Mouse (Mus musculus) heart, adult 2 months (tissue): Measurements from ENCODE around the gene Wfdc3. TPM values are rescaled to one million over a fixed set of nuclear protein-coding genes. Genes with fewer than 3 reads are reported as not detected.
"Not testable (repeated sequence)": the region's sequence is repeated elsewhere in the genome, so short reads cannot be mapped to it uniquely, and the experiment has no call there.

ENCODE experiments used
- DNase-seq, 2 experiments: peaks; one replicate each; pipeline ENCODE4 v3.0.0; 2021
- H3K27ac ChIP-seq: fragments of 200-600 bp; 2 replicates; pipeline ENCODE4 v1.8.1; 2022
- H3K27me3 ChIP-seq: fragments of 200-500 bp; 2 replicates; pipeline ENCODE4 v1.6.1; 2012; ENCODE audit warnings: mild to moderate bottlenecking, low read length, inconsistent platforms, mixed read lengths; ENCODE audit not compliant: control insufficient read depth, insufficient read depth
- H3K36me3 ChIP-seq: fragments of 200-500 bp; 2 replicates; pipeline ENCODE4 v1.6.1; 2012; ENCODE audit warnings: low read length, inconsistent platforms; ENCODE audit not compliant: control insufficient read depth, insufficient read depth
- H3K4me1 ChIP-seq: fragments of 200-500 bp; 2 replicates; pipeline ENCODE4 v1.6.1; 2011; ENCODE audit warnings: low read length; ENCODE audit not compliant: control insufficient read depth, insufficient read depth
- H3K4me3 ChIP-seq: fragments of 200-600 bp; 2 replicates; pipeline ENCODE4 v1.8.1; 2022
- H3K79me2 ChIP-seq: fragments of 200-500 bp; replicated peaks from 2 replicates; pipeline ENCODE4 v1.6.1; 2012; ENCODE audit warnings: mild to moderate bottlenecking, inconsistent platforms, low read length, moderate library complexity, mixed read lengths; ENCODE audit not compliant: control insufficient read depth, insufficient read depth
- H3K9ac ChIP-seq: fragments of 200-500 bp; 2 replicates; pipeline ENCODE4 v1.6.1; 2012; ENCODE audit warnings: low read depth, mild to moderate bottlenecking, control low read depth, inconsistent platforms, low read length, mixed read lengths
- CTCF ChIP-seq: fragments of 200-600 bp; IDR thresholded peaks from 2 replicates; pipeline ENCODE4 v1.8.1; 2022; ENCODE audit warnings: antibody characterized with exemption, mild to moderate bottlenecking, moderate library complexity
- EP300 ChIP-seq: fragments of 200-500 bp; IDR thresholded peaks from 2 replicates; pipeline ENCODE4 v1.6.1; 2011; ENCODE audit warnings: low read depth, low read length, control low read depth; ENCODE audit not compliant: insufficient read depth
- POLR2A ChIP-seq: fragments of 200-500 bp; IDR thresholded peaks from 2 replicates; pipeline ENCODE4 v1.6.1; 2011; ENCODE audit warnings: mild to moderate bottlenecking, low read depth, low read length, control low read depth; ENCODE audit not compliant: insufficient read depth
- WGBS: fragments of 180-500 bp; shearing (Covaris S2); methylation state at CpG from one replicate; pipeline ENCODE4 v1.1.7; 2018; 5-methylcytosine and 5-hydroxymethylcytosine counted together
- intact Hi-C: fragments of 180-260 bp; cut with DNase I; formaldehyde crosslinking; loops from one replicate; pipeline ENCODE4 v1.15.1; 2025
- polyA plus RNA-seq: library from polyadenylated mRNA; depleted of rRNA; stranded (reverse); fragments of >200 nt; gene quantifications from 2 replicates; pipeline ENCODE4 v1.2.3, GENCODE M21; 2012
- total RNA-seq, 2 experiments: library from RNA; stranded (reverse); gene quantifications; 2 replicates each; pipeline ENCODE4 v1.2.3; 2021

The Wfdc3 gene
- total and polyA plus RNA-seq, 3 experiments: 0.31 TPM; not detected in 2

DNA sequence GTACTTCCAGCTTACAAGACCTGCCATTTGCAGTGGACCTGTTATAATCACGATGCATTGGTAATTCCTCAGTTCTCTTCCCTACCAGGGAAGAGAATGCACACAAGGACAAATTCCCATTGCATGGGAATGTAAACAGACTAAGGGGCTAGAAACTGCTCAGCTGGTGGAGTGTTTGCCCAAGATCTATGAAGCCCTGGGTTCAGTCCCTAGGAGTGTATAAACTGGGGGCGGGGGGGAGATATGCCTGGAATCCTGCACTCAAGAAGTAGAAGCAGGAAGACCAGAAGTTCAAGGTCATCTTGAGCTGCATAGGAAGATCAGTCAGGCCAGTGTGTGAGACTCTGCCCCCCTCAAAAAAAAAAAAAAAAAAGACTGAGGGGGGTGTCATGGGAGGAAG is 12.5 kb downstream of the Wfdc3 start:
- Histone ChIP-seq H3K36me3 (no peaks in the 10 kb centered on the region), H3K4me3 (no peak overlapping the region), H3K79me2 (no peaks in the 10 kb centered on the region), H3K9ac (no peak overlapping the region), H3K27ac (no peak overlapping the region), H3K27me3 (no peaks in the 10 kb centered on the region), H3K4me1 (no peaks in the 10 kb centered on the region)
- intact Hi-C loops: no loop called here
- 87% methylated on average over 2 of the region's 2 CpGs for WGBS
- no peak for TF ChIP-seq POLR2A
- TF ChIP-seq CTCF: no peak
- TF ChIP-seq EP300: no peak
- no peak for DNase-seq

- no peak overlapping the region for H3K9ac ChIP-seq
- H3K4me3 ChIP-seq: no peak overlapping the region
- H3K36me3 ChIP-seq: no peaks in the 10 kb centered on the region
- DNase-seq: no peak
- intact Hi-C loops: no loop called here
- no peaks in the 10 kb centered on the region for H3K4me1 ChIP-seq
- TF ChIP-seq EP300: no peak
- no peak for TF ChIP-seq POLR2A
- no peak for TF ChIP-seq CTCF
- no peaks in the 10 kb centered on the region for H3K79me2 ChIP-seq
- H3K27me3 ChIP-seq: no peaks in the 10 kb centered on the region
- WGBS: 71% methylated on average over 5 of the region's 5 CpGs
- no peak overlapping the region for H3K27ac ChIP-seq
Measured at GRCm38 (mm10) chr2:164731719-164732118, 14.0 kb downstream of the Wfdc3 start.

GRCm38 (mm10) chr2:164725895-164726619 is 19.7 kb downstream of the Wfdc3 start:
- no peaks in the 10 kb centered on the region for H3K4me1 ChIP-seq
- peak; percentile 51 to 66 for DNase-seq
- intact Hi-C loops: loop anchor here (1.0 to 5.0 kb wide), 3 partner anchors 47 to 309 kb away; no protein-coding TSS in a partner anchor
- H3K27ac ChIP-seq: no peak overlapping the region
- no peaks in the 10 kb centered on the region for H3K79me2 ChIP-seq
- no peak overlapping the region for H3K4me3 ChIP-seq
- H3K9ac ChIP-seq: no peak overlapping the region
- WGBS: 16% methylated on average over 6 of the region's 6 CpGs
- no peaks in the 10 kb centered on the region for H3K27me3 ChIP-seq
- H3K36me3 ChIP-seq: no peaks in the 10 kb centered on the region
- no peak for TF ChIP-seq POLR2A
- peak; percentile 96 for TF ChIP-seq CTCF

DNA sequence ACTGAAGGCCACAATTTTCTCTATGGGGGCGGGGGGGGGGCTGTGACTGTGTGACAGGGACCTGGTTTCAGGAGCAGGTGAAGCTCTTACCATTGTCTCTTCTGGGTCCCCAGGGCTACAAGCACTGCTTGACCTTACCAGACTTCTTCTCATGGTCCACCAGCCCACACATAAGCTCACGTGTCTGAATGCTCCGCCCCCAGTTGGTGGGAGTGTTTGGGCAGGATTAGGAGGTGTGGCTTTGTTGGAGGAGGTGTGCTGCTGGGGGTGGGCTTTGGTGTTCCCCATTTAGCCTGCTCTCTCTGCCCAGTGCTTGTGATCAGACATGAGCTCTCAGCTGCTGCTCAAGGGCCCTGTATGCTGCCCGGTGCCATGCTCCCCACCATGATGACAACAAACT is 22.5 kb downstream of the Wfdc3 start:
- intact Hi-C loops: no loop called here
- H3K79me2 ChIP-seq: no peaks in the 10 kb centered on the region
- no peaks in the 10 kb centered on the region for H3K27me3 ChIP-seq
- DNase-seq: no peak
- 54% methylated on average over 4 of the region's 4 CpGs for WGBS
- no peak overlapping the region for H3K9ac ChIP-seq
- no peaks in the 10 kb centered on the region for H3K4me1 ChIP-seq
- H3K27ac ChIP-seq: no peak overlapping the region
- H3K4me3 ChIP-seq: no peak overlapping the region
- TF ChIP-seq POLR2A: no peak
- no peak for TF ChIP-seq CTCF
- no peak for TF ChIP-seq EP300
- no peaks in the 10 kb centered on the region for H3K36me3 ChIP-seq

DNA sequence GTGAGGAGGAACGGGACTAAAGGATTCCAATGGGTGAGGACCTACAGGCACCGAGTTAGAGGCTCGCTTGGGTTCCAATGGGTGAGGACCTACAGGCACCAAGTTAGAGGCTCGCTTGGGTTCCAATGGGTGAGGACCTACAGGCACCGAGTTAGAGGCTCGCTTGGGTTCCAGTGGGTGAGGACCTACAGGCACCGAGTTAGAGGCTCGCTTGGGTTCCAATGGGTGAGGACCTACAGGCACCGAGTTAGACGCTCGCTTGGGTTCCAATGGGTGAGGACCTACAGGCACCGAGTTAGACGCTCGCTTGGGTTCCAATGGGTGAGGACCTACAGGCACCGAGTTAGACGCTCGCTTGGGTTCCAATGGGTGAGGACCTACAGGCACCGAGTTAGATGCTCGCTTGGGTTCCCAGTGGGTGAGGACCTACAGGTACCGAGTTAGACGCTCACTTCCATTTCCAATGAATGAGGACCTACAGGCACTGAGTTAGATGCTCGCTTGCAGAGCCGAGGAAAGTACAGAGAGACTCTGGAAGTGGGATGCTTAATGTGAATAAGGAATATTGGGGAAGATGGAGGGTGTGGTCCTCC is 29.4 kb downstream of the Wfdc3 start:
- H3K79me2 ChIP-seq, intact Hi-C loops, H3K4me3 ChIP-seq, H3K9ac ChIP-seq, H3K4me1 ChIP-seq, H3K27ac ChIP-seq, H3K36me3 ChIP-seq, DNase-seq, H3K27me3 ChIP-seq: not testable (repeated sequence)
- WGBS: 89% methylated on average over 23 of the region's 23 CpGs

GRCm38 (mm10) chr2:164715005-164715404 is 30.7 kb downstream of the Wfdc3 start, which contains the start of gene Spint5:
Gene Spint5 (plus strand): TSS chr2:164715305.
- no peaks in the 10 kb centered on the region for H3K36me3 ChIP-seq
- H3K27me3 ChIP-seq: no peaks in the 10 kb centered on the region
- H3K4me3 ChIP-seq: no peak within 1 kb of the TSS
- WGBS: 73% methylated on average over 6 of the region's 6 CpGs
- no peaks in the 10 kb centered on the region for H3K4me1 ChIP-seq
- no peak within 1 kb of the TSS for H3K9ac ChIP-seq
- TF ChIP-seq EP300: no peak
- TF ChIP-seq CTCF: no peak
- no peak for TF ChIP-seq POLR2A
- DNase-seq: no peak
- H3K79me2 ChIP-seq: no peaks in the 10 kb centered on the region
- intact Hi-C loops: no loop called here
- no peak within 1 kb of the TSS for H3K27ac ChIP-seq
